Mouse (Mus musculus) ES-Bruce4 (cell line): ENCODE measurements at regions not wholly inside any gene's neighbourhood (a gene's known extent, or its start where the extent isn't known, plus 50 kb on each side); places are given as distances from the start of the nearest gene placed in this dataset.

Experiments
- H3K27ac ChIP-seq: 2 replicates; pipeline ENCODE4 v1.5.1; 2012; ENCODE audit warnings: low read length, inconsistent platforms; ENCODE audit not compliant: insufficient read depth
- H3K27me3 ChIP-seq: 2 replicates; pipeline ENCODE4 v1.6.1; 2012; ENCODE audit warnings: mild to moderate bottlenecking, low read length, inconsistent platforms; ENCODE audit not compliant: control insufficient read depth, poor library complexity, insufficient read depth, severe bottlenecking
- H3K36me3 ChIP-seq: 2 replicates; pipeline ENCODE4 v1.6.1; 2012; ENCODE audit warnings: inconsistent platforms, mild to moderate bottlenecking, low read length, moderate library complexity; ENCODE audit not compliant: control insufficient read depth, poor library complexity, insufficient read depth, severe bottlenecking
- H3K4me1 ChIP-seq: one replicate; pipeline ENCODE4 v1.8.1; 2011; ENCODE audit warnings: low read length; ENCODE audit not compliant: control insufficient read depth, insufficient read depth
- H3K4me3 ChIP-seq: 2 replicates; pipeline ENCODE4 v1.5.1; 2011; ENCODE audit warnings: low read depth, mild to moderate bottlenecking, low read length
- H3K9ac ChIP-seq: 2 replicates; pipeline ENCODE4 v1.6.1; 2012; ENCODE audit warnings: low read depth, mild to moderate bottlenecking, inconsistent platforms; ENCODE audit not compliant: poor library complexity, severe bottlenecking
- H3K9me3 ChIP-seq: replicated peaks from 2 replicates; pipeline ENCODE4 v1.6.1; 2012; ENCODE audit warnings: mild to moderate bottlenecking, low read length, inconsistent platforms; ENCODE audit not compliant: control insufficient read depth, poor library complexity, insufficient read depth, severe bottlenecking
- CTCF ChIP-seq: IDR thresholded peaks from one replicate; pipeline ENCODE4 v1.8.1; 2011; ENCODE audit warnings: low read depth, low read length
- EP300 ChIP-seq: IDR thresholded peaks from 2 replicates; pipeline ENCODE4 v1.6.1; 2011; ENCODE audit warnings: low read depth, low read length; ENCODE audit not compliant: insufficient read depth
- POLR2A ChIP-seq: IDR thresholded peaks from one replicate; pipeline ENCODE4 v1.8.1; 2011; ENCODE audit warnings: low read length; ENCODE audit not compliant: insufficient read depth

GRCm38 (mm10) chr1:181295651-181296050, 56.8 kb upstream of the Cnih3 start:
- H3K9ac ChIP-seq, result no peak overlapping the region
- no peak for TF ChIP-seq EP300
- no peak for TF ChIP-seq POLR2A
- TF ChIP-seq CTCF, result no peak
- no peaks in the 10 kb centered on the region; the same call in 1 of the 2 replicates for H3K9me3 ChIP-seq
- H3K4me3 ChIP-seq, result no peak overlapping the region
- H3K27me3 ChIP-seq, result no peaks in the 10 kb centered on the region
- no peak overlapping the region for H3K27ac ChIP-seq
- no peaks in the 10 kb centered on the region for H3K36me3 ChIP-seq
- no peaks in the 10 kb centered on the region for H3K4me1 ChIP-seq

DNA sequence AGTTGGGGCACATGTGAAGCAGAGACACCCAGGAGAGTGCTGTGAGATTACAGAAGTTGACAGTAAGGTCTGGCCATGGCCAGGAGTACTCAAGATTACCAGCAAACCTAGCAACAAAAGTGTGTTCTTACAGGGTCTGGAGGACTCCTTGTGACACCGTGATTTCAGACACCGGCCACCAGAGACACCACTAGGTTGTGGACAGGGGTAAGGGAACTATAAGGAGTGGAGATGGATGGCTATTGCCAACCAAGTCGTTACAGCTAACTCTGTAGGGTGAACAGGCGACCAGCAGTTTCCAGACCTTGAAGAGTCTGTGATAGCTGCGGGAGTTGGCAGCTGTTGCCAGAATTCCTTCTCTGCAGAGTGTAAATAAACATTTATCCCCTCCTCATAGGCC, 54.4 kb upstream of the Cnih3 start:
- Histone ChIP-seq H3K36me3 (no peaks in the 10 kb centered on the region), H3K27me3 (no peaks in the 10 kb centered on the region), H3K4me1 (no peaks in the 10 kb centered on the region), H3K27ac (no peak overlapping the region), H3K4me3 (no peak overlapping the region), H3K9me3 (no peaks in the 10 kb centered on the region; the same call in 1 of the 2 replicates), H3K9ac (no peak overlapping the region)
- TF ChIP-seq POLR2A, result no peak

DNA sequence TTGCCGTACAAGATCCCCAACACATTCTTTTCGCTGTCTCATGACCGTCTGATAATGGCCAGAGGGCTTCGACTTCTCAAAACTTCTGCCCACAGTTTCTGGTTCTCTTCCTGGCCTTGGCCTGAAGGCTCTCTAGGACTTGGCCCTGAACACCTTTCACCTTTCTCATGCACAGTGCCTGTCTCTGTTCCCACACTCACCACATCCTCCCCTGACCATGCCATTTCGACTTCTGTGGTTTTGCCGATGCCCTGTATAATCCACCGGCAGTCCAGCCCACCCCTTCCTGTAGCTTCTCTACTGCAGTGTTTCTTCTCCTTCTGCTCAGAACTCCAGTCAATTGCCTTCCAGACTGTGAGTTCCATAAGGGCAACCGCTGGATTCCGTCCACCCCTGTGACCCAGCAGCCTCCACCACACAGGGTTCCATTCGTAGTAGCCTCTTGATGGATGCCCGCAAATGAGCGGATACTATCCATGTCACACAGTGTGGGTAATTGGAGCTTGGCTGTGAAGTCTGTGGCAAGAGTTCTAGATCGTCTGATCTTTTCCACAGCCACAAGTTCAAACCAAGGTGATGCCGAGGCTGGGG, 53.3 kb upstream of the Cnih3 start:
- Histone ChIP-seq H3K9ac (no peak overlapping the region), H3K36me3 (no peaks in the 10 kb centered on the region), H3K4me1 (no peaks in the 10 kb centered on the region), H3K27ac (no peak overlapping the region), H3K9me3 (no peaks in the 10 kb centered on the region; the same call in 1 of the 2 replicates), H3K4me3 (no peak overlapping the region), H3K27me3 (no peaks in the 10 kb centered on the region; the same call in 1 of the 2 replicates)
- TF ChIP-seq POLR2A, result no peak
- TF ChIP-seq CTCF, result no peak
- TF ChIP-seq EP300, result no peak

- no peaks in the 10 kb centered on the region for H3K36me3 ChIP-seq
- TF ChIP-seq EP300 (no peak), POLR2A (no peak), CTCF (no peak)
- H3K27me3 ChIP-seq, result no peaks in the 10 kb centered on the region; the same call in 1 of the 2 replicates
- no peaks in the 10 kb centered on the region for H3K9me3 ChIP-seq
- no peak overlapping the region for H3K9ac ChIP-seq
- H3K4me1 ChIP-seq, result no peaks in the 10 kb centered on the region
- no peak overlapping the region for H3K4me3 ChIP-seq
- H3K27ac ChIP-seq, result no peak overlapping the region
Measured at GRCm38 (mm10) chr1:181299826-181300225, 52.6 kb upstream of the Cnih3 start.

DNA sequence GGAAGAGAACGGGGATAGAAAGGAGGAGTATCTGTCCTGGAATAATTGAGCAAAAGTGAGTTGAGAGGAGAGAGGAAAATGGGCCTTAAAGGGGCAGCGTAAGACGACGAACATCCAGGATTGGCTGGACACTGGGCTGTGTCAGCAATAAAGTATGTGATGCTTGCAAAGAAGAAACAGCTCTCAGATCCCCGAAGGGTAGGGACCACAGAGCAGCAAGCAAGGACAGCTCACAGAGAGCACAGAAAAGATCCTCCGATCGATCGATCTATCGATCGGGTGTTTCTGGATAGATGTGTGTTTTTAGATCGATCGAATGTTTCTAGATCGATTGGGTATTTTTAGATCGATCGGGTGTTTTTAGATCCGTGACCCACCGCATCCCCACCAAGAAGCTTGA, 50.3 kb upstream of the Cnih3 start:
- TF ChIP-seq POLR2A (no peak), CTCF (no peak), EP300 (no peak)
- H3K9me3 ChIP-seq, result no peaks in the 10 kb centered on the region
- no peak overlapping the region for H3K4me3 ChIP-seq
- H3K36me3 ChIP-seq, result no peaks in the 10 kb centered on the region
- no peaks in the 10 kb centered on the region for H3K4me1 ChIP-seq
- H3K9ac ChIP-seq, result no peak overlapping the region
- H3K27ac ChIP-seq, result no peak overlapping the region
- no peaks in the 10 kb centered on the region; the same call in 1 of the 2 replicates for H3K27me3 ChIP-seq
